Mouse (Mus musculus): Measurements from ENCODE around the gene Smpd4.

DNA sequence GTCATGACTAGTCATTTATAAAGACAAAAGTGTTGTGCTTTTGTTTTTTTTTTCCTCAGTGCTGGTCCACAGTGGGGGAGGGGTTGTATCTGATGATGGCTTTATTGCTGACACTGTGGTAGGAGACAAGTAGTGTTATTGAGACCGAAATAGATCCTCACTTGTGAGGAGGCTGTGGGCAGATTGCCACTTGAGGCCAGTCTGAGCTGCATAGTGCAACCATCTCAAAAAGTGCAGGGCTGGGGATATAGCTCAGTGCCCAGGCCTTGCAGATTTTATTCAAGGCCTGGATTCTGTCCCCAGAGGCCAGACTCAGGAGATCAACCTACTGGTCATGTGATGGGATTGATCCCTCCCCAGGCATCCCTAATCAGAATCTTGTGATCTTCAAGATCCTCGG, 17.8 kb downstream of the Smpd4 start:
- TF ChIP-seq POLR2A (IDR thresholded peaks at IDR 0.05; ENCODE audit: borderline replicate concordance, insufficient read depth, low read length) (no peak), CTCF (IDR thresholded peaks at IDR 0.05; ENCODE audit: borderline replicate concordance, insufficient read depth, low read depth, low read length) (no peak)

Data from cerebellum, adult 2 months (tissue).